Mouse (Mus musculus) cerebellum, adult 9-10 months (tissue): ENCODE measurements around the gene Zfp128.
A peak's percentile ranks its signal among the peaks of the same experiment; 100 is the strongest.
"Not testable (repeated sequence)": the region's sequence is repeated elsewhere in the genome, so short reads cannot be mapped to it uniquely, and the experiment has no call there.

ENCODE experiments used
- DNase-seq: peaks from one replicate; pipeline ENCODE4 v3.0.0; 2022

The Zfp128 gene

DNA sequence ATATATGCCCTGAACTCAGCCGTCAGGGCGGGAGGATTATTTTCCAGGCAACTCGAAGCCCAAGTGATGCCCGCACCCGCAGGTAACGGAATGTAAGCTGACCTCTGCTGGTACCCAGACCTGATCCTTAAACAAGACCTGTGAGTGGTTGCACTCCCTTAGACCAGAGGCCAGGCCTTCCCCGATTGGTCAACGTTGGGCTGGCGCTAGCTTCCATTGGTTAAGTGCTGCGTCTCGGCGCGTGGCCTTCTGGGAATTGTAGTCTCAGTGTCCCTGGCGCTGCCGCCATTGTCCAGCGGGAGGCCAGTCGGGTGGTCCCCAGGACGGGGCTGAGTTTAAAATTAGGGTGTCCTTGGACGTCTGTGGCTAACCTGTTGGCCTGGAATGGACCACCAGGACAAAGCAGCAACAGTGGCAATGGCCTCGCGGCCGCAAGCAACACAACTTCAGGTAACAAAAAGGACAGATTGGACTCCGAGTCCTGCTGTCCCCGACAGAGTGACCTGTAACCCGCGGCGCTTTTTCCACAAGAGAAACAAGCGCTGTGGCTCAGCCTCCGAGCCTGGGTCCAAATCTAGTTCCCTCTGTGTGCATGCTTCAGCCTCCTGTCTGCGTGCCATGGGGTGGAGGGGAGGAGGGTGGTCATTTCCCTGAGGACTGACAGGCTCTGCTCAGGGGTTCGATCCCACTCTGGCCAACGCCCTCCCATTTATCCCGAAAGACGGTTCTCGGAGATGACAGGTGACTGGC lies at the start of gene Zfp128:
Zfp128 (plus strand) TSS at position 267 of the 750 bp plus-strand sequence.
- DNase-seq, result peak; percentile 97

DNA sequence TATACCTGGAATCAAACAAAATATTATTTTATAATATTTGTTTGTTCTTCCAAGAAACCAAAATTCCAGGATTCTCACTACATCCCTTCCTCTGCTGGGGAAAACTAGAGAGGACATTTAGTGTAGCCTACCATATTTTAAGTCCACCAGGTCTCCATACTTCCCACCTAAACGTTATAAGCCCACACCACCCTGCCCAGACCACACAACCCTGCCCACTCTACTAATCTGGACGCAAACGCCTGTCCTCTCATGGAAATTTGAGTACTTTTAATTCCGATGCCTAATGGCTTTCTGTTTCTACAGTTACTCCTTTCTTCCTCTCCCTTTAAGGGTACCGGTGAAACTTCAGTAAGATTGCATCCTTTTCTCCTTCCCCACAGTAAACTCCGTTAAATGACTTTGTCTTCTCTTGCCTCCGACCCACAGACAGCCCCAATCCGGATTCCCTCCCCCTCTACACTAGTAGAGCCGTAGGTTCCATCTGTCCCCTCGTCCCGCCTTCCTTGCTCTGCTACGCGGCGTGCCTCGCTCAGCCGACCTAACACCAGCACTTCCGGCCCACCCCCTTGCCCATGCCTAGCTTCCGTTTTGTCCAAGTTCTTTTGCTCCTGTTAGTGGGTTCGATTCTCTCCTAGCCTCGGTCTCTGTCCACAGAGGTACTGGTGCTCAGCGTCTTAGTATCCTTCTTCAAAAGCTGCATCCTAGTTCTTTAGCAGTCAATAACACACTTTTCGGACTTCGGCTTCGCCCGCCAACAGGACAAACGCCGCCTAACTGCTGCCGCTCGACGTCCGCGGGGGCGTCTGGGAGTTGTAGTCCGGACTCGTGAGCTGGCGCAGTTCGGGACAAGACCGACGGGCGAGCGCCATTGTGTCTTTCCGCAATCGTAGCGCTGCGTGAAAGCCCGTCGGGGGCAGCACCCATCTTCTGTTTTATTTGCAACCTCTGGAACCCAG lies 46.5 kb upstream of the Zfp128 start, which contains the start of gene Zfp110:
Zfp110 (plus strand) TSS at position 600 of the 959 bp plus-strand sequence.
- DNase-seq, result peak; percentile 88

DNA sequence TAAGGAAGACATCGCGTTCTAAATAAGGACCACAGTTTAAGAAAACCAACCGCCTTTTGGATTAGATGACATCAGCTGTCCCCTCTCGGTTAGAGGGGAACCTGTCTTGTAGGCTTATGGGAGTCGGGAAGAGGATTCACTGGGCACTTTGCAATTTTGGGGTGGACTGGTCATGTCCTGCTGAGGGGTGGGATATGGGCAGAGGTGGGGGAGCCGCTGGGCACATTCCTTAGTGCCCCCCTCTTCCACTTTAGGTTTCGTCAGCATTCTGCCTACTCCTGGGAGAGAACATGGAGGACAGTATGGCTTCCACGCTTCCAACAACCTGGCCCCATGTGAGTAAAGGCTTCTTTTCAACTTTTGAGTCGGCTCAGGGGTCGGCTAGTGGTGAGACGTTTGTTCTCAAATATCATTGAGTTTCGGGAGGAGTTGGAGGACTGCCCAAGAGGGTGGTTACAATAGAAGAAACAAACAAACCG lies 45.7 kb upstream of the Zfp128 start:
- peak; percentile 65 for DNase-seq

DNA sequence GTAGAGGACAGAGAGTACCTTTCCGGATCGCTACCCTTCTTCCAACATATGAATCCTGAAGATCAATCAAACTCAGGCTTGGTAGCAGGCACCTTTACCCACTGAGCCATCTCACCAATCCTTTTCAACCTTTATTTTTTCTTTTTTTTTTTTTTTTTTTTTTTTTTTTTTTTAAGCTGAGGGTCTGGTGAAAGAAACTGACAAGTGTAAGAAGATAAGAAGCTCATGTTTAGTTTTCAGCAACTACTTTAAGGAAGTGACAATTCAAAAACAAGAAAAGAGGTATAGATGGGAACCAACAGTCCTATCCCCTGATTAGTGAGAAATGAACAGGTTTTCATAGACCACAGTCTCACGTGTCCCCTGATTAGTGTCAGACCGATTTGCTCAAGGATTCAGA lies 45.2 kb upstream of the Zfp128 start:
- DNase-seq, result no peak

DNA sequence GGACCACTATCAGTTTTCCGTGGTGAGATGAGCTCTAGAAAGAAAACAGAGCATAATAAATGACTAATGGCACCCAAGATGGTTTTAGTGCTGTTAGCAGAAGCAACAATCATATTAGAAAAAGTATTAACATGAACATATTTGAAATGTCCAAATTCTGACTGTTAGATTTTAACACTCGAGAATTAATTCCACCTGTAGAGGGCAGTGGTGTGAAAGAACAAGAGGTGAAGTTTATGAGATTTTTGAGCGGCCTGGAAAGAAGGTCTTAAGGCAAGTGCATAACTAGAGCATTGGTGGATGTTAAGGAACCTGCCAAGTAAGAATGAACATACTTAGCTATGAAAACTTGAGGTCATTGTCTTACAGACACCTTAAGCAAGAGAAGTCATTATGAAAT lies 6.7 kb upstream of the Zfp128 start:
- peak; percentile 62 for DNase-seq

DNA sequence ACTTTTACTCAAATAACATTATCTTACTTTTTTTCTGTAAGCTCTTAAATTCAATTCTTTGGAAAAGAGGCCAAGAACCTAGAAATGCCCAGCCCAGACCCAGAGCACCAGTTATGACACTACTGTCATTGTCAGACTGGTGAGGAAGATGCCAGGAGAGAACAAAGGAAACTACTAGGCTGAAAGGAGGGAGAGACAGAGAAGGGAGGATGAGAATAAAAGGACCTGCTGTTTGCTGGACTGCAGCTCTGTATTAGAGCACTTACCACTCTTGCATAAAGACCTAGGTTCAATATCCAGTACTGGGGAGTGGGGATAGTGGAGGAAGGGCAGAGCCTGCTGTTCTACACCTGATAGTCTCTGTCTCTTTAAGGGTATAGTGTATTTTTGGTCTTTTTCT lies 941 bp upstream of the Zfp128 start:
- DNase-seq, result no peak

DNA sequence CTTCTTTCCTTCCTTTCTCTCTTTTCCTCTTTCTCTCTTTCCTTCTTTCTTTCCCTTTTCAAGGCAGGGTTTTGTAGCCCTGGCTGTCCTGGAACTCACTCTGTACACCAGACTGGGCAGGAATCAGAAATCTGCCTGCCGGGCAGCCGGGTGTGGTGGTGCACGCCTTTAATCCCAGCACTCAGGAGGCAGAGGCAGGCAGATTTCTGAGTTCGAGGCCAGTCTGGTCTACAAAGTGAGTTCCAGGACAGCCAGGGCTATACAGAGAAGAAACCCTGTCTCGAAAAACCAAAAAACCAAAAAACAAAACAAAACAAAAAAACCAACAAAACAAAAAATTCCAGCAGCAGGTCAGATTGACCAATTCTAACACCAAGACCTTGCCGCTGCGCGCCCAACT lies 480 bp upstream of the Zfp128 start:
- DNase-seq, result not testable (repeated sequence)

DNA sequence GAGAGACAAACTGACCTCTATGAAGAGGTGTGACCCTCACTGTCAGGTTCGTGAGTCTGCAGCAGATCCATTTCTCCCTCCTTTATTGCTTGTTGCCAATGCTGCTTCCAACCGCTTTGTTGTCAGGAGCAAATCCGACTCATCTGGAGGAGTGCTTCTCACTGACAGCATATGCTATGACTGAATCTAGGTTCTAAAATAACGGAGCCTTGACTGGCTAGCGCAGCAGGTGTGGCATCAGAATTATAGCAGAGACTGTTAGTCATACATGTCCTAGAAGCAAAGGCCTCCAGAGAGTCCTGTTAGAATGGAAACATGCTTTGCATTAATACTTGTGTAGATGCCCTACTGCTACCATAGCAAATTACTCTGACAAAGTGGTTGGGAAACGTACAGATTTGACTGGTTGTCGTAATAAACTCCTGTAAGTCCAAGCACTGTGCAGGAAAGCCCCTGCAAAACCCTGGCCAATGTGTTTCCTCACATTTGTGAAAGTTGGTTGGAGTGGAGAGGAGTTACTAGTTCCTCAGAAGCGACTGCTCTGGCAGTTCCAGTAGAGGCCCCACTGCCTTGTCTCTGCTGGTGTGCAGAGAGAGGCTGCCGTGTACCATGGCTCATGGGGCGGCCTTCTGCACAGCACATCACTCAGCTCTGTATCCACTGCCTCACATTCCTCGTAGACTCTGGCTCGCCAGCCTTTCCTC lies 5.7 kb downstream of the Zfp128 start:
- DNase-seq, result no peak

DNA sequence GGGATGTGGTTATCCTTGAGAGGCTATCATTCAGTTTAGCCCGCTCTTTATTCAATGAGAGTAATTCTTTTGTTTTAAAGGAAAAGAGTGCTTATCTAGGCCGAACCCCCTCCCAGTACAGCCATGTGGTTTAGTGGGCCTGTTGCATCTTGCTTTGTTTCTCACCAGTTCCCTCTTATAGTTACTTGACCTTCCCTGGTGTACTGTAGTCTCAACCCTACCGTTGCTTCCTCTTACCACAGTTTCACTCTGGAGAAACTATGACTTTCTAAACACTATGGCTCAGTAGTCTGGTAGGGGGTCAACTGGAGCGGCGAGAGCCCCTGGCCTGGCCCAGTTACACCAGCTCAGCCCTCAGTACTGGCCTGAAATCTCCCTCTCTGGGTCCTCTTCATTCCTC lies 6.6 kb downstream of the Zfp128 start:
- no peak for DNase-seq

DNA sequence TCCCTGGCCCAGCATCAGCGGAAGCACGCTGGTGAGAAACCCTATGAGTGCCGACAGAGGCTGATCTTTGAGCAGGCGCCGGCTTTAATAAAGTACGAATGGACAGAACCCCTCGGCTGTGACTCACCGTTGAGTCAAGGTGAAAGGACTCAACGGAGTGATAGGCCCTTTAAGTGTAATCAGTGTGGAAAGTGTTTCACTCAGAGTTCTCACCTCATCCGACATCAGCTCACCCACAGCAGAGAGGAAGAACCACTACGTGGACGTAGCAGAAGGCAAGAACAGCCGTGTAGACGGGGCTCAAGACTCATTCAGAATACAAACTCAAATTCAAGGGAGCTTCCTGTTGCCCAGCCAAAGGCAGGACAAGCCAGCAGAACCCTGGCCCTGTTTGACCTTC lies 10.0 kb downstream of the Zfp128 start:
- DNase-seq, result no peak

DNA sequence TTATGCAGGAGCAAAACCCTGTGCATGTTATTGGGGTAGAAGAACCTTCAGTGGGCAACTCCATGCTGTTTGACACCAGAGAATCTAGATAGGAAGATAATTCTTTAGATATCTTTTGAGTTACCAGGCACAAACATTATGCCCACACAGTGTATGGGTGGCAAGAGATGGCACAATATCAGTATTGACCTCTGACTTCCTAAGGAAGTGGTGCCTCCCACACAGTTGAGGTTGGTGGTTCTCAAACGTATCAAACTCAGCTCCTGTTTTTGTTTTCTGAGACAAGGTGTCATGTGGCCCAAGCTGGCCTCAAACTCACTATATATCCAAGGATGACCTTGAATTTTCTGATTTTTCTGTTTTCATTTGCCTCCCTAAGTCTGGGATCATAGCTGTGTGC lies 10.4 kb downstream of the Zfp128 start:
- no peak for DNase-seq

DNA sequence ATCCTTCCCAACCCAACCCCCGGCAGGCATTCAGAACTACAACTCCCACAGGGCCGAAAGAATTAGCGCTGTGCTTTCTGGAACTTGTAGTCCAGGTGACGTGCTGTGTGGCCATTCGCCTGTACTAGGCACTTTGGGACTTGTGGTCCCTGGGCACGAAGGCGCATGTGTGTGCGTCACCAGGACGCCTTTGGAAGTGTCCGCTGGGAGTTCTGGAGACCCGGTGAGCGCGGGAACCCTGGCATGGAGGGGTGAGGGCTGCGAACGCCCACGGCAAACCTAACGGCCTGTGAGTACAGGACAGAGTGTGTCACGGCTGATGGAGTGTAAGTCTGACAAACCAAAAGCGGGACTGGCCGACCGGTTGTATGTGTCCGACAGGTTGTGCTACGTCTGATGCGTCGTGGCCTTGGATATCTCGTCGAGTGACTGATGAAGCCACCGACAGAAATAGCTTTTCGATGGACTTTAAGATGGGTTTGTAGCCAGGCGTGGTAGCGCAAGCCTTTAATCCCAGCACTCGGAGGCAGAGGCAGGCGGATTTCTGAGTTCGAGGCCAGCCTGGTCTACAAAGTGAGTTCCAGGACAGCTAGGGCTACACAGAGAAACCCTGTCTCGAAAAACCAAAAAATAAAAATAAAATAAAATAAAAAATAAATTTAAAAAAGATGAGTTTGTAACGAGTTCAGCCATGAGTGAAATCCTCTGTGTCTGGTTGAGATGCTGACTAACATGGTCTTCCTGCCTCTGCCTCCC lies 16.9 kb downstream of the Zfp128 start, which contains the start of gene Zscan22:
Zscan22 (plus strand) TSS at position 161 of the 756 bp plus-strand sequence.
- peak; percentile 96 for DNase-seq

DNA sequence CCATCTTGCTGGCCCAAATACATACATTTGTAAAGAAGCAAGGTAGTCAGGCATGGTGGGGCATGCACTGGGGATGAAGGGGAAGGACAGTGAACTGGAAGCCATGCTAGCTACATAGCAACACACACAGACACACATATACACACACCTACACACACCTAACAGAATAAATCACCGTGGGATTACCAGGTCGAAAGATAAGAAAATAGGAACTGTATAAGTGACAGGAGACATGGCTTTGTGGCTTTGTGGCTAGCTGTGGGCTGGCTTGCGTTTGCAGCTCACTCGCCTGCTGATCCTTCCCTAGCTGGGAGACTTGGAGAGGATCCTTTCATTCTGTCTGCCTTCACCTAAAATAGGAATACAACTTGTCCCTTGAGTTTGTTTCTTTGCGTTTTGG lies 20.5 kb downstream of the Zfp128 start:
- DNase-seq, result no peak

DNA sequence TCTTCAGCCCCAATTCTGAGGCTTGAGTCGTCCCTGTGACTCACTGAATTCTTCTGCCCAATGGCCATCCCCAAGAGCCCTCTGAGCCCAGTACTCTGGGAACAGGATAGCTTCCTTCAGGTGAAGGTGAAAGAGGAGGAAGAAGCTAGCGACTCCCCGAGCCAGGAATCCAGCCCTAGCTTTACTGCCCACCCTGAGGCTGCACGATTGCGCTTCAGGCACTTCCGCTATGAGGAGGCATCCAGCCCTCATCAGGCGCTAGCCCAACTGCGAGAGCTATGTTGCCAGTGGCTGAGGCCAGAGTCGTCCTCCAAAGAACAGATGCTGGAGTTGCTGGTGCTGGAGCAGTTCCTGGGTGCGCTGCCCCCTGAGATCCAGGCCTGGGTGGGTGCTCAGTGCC lies 22.6 kb downstream of the Zfp128 start:
- no peak for DNase-seq

DNA sequence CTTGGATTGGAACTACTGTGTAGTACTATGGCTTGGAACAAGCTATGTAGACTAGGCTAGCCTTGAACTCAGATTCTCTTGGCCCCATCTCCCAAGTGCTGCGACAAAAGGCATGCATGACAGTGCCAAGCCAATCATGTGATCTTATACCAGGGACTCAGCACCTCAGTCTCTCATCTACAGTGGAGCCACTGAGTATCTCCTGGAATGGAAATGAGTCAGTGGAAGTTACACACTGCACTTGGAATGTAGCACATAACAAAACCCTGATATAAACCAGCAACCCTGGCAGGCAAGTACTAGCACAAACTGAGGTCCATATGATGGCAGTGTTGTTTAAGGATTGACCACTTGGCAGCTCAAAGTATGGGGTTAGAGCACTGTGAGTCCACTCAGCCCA lies 24.2 kb downstream of the Zfp128 start:
- no peak for DNase-seq

DNA sequence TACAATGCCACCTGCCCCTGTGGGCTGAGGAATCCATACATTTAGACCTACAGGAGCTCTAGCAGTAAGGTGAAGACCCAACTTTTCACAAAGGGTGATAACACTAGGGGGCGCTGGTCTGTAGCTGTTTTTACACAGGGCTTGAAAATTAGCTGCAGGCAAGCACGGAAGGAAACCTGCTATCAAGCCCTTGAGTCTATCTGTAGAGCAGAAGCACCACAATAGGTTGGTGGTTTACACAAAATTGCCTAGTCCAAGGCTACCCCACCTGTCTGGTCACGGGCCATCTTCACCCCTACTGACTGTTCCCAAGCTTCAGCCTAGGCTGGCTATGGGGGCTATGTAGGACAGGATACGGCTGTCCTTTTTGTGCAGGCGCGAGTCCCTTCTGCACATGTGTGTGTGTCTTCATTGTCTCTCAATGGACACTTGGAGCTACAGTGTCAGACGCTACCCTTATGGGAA lies 28.6 kb downstream of the Zfp128 start:
- DNase-seq, result peak; percentile 91

DNA sequence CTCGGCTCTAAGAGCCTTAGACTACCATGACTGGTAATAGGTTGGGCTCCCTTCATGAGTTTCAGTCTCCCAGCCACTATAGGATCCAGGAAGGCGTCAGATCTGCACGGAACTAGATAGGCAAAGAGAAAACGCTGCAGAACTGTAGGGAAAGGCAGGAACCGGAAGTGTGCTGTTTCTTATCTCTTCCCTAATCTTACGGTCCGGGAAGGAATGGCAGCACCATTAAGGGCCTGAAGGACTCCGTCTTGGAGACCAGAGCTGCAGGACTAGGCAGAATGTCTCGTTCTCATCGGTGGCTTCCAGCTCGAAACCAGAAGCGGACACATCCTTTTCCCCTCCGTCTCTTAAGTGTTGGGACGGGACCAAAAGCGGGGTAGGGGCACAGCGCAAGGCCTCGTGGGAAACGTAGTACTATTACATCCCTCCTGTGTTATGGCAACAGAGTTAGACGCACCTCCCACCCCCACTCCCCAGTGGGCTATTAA lies 29.2 kb downstream of the Zfp128 start:
- peak; percentile 72 for DNase-seq

DNA sequence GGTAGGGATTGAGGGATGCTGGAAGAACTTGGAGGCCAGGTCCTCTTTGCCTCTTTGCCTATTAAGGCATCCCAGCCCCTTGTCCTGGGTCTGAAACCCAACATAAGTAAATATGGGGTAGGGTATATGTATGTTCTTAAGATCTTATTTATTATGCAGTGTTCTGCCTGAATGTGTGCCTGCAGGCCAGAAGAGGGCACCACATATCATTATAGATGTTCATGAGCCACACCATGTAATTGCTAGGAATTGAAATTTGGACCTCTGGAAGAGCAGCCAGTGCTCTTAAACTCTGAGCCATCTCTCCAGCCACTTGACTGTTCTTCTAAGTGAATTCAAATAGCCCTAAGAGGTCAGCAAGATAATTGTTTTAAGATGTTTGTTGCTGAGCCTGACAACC lies 32.6 kb downstream of the Zfp128 start:
- DNase-seq, result no peak

DNA sequence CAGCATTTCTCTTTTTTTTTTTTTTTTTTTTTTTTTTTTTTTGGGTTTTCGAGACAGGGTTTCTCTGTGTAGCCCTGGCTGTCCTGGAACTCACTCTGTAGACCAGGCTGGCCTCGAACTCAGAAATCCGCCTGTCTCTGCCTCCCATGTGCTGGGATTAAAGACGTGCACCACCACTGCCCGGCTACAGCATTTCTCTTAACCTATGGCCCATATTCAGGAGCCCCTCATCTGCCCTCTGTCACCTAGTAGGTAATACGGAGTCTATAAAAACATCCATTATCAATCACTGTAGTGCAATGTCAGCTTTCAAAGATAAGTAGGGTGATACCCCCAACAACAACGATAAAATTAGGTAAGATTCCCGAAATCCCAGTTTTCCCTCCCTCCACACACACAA lies 39.5 kb downstream of the Zfp128 start:
- DNase-seq, result peak; percentile 57

DNA sequence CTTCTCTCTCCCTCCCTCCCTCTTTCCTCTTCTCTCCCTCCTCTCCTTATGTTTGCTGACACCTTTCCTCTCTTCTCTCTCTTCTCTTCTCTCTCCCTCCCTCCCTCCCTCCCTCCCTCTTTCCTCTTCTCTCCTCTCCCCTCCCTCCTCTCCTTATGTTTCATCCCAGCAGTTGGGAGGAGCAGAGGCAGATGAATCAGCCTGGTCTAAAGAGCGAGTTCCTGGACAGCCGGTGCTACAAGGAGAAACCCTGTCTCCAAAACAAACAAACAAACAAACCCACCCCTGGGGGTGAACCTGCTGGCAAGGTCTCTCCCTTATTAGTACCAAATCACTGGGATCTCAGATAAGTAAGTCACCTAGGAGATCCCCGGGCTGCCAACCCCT lies 40.3 kb downstream of the Zfp128 start:
- DNase-seq, result no peak

DNA sequence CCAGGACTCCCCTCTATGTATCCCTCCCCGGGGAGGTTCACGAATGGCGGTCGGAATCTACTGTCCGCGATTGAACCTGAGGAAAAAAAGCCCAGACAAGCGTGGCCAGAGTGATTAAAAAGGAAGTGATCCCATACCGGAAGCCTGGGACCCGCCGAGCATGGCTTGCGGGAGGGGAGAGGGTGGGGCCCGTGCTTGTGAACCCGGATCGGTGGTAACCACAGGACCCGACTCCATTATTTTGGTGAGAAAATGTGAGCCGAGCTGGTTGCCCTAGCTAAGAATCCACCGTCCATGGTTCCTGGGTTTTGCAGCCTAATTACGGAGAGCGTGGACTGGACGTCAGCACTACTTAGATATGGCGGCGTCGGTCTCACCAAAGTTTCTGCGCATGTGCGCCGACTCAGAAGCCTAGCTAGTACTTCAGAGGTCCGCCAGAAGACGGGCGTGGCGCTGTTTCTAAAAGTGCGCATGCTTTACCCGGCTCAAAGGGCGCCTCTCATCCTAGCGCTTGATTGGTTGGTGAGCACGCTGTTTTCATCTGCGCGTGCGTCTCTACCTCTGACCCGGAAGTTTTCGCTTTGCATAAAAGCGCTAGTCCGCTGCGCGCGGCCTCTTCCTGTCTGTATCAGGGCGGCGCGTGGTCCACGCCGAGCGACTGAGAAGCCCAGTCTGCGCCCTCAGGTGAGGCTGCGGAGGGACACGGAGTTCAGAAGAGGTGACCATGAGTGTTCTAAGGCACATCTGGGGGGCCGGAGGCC lies 40.9 kb downstream of the Zfp128 start, which contains the start of gene Rps5:
Rps5 (plus strand) TSS at position 586 of the 761 bp plus-strand sequence.
- DNase-seq, result peak; percentile 99
